Mouse (Mus musculus) kidney, postnatal 25 days (tissue): ENCODE measurements around the gene Akirin1.

Experiments
- DNase-seq, 2 experiments: peaks; one replicate each; pipeline ENCODE4 v3.0.0; 2021; ENCODE audit warnings: mixed read lengths in 2 of 2

The Akirin1 gene

DNA sequence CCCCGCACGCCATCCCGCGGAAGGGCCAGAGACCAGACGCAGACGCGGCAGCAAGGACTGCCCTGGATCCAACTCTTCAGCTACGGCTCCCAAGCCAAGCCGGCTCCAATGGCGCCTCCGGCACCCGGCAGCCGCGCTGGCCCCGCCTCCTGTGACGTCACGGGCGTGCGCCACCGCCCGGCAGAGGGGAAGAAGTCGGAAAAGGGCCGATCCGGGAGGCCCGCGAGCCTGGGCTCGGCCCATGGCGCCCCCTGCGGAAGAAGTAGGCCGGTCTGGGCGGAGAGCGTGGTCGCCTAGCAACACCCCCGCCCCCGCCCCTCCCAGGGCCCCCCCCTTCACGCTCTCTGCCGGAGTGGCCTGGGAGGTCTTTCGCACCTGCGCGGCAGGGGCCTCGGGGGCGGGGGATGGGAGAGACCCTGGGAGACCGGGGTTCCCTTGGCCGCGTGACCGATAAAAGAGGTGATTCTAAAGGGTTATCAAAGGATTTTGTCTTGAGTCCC is at the start of gene Akirin1:
TSS of gene Akirin1 (minus strand) at position 194 of the 500 bp plus-strand sequence.
- peak; percentile 97 to 98 for DNase-seq

- DNase-seq: no peak
These were observed 47.7 kb upstream of the Akirin1 start for GRCm38 (mm10) chr4:123797856-123798255.

- no peak for DNase-seq
These were observed 47.3 kb upstream of the Akirin1 start for GRCm38 (mm10) chr4:123797403-123797802.

GRCm38 (mm10) chr4:123795057-123795456 is 44.9 kb upstream of the Akirin1 start:
- no peak for DNase-seq

GRCm38 (mm10) chr4:123793136-123793535 is 43.0 kb upstream of the Akirin1 start:
- no peak for DNase-seq

- peak; percentile 24 to 62 for DNase-seq
These were observed 42.5 kb upstream of the Akirin1 start for GRCm38 (mm10) chr4:123792666-123793065.

GRCm38 (mm10) chr4:123787191-123787985 is 37.2 kb upstream of the Akirin1 start, which contains the start of gene Rhbdl2:
Gene Rhbdl2, plus strand, starts transcription at chr4:123787874.
- DNase-seq: peak; percentile 89 to 93

GRCm38 (mm10) chr4:123768234-123768633 is 18.1 kb upstream of the Akirin1 start:
- no peak for DNase-seq

- DNase-seq: no peak
These were observed 17.7 kb upstream of the Akirin1 start for GRCm38 (mm10) chr4:123767807-123768206.

- no peak for DNase-seq
These were observed 14.9 kb upstream of the Akirin1 start for GRCm38 (mm10) chr4:123765071-123765470.

DNA sequence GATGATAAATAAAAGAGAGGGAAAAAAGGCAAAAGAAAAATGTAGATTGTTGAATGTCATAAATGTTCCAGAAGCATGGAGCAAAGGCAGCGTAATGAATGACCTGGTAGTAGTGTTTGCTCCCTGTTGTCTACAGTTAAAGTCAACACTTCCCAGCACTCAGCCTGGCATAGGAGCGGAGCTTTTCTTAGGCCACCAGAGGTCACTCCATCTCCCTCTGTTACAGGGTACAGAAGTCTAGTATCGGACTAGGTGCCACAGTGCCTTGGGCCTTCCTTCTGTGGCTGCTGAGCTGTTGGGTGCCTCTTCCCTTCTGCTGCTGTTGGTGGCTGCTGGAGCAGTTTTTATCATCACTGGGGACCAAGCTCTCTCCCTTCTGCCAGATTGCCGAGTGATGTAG is 8.2 kb upstream of the Akirin1 start:
- DNase-seq: peak; percentile 36 to 47

- peak; percentile 32 to 67 for DNase-seq
These were observed 665 bp upstream of the Akirin1 start for GRCm38 (mm10) chr4:123750707-123751312.

DNA sequence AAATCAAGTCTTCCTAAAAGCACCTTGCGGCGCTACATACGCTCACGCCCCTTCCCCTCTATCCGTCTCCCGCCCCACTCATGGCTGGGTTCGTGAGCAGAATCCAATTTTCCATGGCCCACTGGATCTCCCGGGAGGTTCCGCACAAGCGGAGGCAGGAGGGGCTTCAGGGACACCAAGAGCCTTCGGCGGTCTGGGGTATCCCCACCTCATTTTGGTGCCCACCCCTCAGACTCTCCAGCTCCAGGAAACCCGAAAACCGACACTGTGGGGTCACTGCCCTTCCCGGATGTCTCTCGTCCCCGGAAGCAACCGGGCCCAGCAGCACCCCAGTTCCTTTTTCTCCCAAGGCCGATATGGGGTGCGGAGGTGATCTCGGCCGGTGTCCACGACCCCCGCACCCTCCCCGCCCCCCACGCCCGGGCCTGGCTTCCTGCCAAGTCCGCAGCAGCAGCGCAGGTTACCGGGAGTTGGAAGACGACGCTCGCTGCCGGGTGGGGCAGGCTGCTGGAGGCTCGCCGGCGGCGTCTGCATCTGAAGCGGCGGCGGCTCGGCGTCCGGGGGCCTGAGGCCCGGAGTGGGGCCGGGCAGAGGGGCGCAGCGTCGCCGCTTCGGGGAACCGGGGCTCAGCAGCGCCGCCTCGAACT is 538 bp downstream of the Akirin1 start:
- peak in 1 of 2 experiments; percentile 26 for DNase-seq

GRCm38 (mm10) chr4:123748726-123749415 is 1.3 kb downstream of the Akirin1 start:
- no peak for DNase-seq

DNA sequence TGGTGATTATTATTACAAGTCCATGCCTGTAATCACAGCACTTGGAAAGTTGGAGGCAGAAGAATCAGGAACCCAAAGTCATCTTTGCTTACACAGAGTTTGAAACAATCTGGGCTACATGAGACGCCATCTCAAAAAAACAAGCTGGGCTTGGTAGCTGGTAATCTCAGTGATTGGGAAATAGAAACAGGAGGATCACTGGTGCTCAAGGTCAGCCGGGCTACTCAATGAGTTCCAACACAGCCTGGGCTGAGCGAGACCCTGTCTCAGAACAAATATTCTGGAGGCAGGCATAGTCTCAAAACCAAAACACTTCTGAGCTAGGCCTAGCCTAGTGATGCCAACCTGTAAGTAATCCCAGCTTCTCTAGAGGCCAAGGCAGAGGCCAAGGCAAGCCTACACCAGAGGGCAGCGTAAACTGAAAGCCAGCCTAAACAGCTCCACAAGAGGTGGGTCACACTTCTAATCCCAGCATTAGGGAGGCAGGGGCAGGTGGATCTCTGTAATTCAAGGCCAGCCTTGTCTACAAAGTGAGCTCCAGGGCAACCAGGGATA is 4.8 kb downstream of the Akirin1 start:
- no peak for DNase-seq

DNA sequence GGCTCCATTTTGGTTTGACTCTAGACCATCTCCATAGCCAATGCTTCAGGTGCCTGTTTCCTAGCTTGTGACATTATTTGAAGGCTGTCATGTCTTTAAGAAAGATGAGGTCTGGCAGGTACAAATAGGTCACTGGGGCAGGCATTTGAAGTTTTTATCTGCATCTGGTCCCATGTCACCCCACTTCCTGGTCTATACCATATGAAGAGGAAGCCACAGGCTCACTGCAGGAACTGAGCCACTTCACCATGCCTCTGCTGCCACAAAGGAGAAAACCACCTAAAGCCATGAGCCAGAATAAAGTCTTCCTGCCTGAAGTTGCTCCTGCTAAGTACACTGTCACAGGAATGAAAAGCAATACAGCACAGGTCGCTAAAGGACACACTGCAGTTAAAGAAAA is 7.3 kb downstream of the Akirin1 start:
- DNase-seq: no peak

- no peak for DNase-seq
These were observed 11.4 kb downstream of the Akirin1 start for GRCm38 (mm10) chr4:123738708-123739107.

DNA sequence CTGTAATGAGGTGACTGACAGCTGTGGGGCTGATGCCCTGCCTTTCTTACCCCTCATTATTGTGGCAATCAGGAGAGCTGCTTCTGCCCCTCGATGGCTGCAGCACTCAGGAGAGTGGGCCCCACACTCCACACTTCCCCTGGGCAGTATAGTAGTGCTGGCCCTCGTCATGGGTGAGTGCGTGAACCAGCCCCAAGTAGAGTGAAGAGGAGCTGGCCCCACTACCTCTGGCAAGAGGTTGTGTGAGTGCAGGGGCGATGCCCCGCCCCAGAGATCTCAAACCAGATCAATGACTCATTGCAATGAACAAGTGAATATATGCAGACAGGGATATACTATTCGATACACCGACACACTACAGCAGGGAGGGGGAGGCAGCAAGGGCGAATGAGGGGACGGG is 16.6 kb downstream of the Akirin1 start:
- DNase-seq: no peak

GRCm38 (mm10) chr4:123732921-123733320 is 17.2 kb downstream of the Akirin1 start:
- DNase-seq: no peak

- DNase-seq: peak in 1 of 2 experiments; percentile 14
These were observed 17.8 kb downstream of the Akirin1 start for GRCm38 (mm10) chr4:123732163-123732910.

DNA sequence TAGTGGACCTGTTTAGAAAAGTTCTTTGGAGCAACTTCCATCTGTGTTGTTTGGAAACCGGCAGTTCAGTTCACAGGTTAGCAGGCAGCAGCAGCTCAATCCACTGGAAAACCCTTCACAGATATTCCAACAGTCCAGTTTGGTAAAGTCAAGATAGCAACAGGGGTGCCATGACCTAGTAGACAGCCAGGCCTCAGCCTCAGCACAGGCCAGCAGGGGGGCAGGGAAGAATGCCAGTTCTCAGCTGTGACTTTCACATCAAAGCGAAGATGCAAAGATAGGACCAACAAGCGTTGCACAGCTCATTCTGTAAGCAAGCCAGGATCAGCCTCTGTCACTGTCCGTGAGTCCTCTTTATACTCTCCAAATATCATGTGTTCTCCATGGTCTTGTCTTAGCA is 28.4 kb downstream of the Akirin1 start:
- no peak for DNase-seq

DNA sequence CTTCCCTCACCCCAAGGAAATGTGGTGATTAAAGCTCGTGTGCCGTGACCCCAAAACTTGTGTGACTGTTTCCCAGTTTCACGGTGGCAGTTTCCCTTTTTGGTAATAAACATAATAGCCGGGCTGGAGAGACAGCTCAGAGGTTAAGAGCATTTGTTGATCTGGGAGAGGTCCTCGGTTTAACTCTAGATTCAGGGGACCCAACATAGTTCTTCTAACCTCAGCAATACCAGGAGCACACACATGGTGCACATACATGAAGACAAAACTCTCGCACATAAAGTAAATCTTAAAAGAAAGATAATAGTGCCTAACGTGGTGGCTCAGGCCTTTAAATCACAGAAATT is 31.7 kb downstream of the Akirin1 start:
- no peak for DNase-seq
